Mouse (Mus musculus): ENCODE measurements around the gene Golga5.

GRCm38 (mm10) chr12:102437952-102438351 is 31.0 kb upstream of the Golga5 start:
- TF ChIP-seq CTCF (IDR thresholded peaks at IDR 0.05) (no peak), EP300 (IDR thresholded peaks at IDR 0.05) (no peak)

Measured in lung, postnatal 0 days (tissue).